Mouse (Mus musculus): ENCODE measurements around the gene Ube2u. TPM values are rescaled to one million over a fixed set of nuclear protein-coding genes. Genes with fewer than 3 reads are reported as not detected.
A peak's percentile ranks its signal among the peaks of the same experiment; 100 is the strongest.

Gene Ube2u
- polyA plus RNA-seq, 1 experiment from 2014 or later = 0.82 TPM

DNA sequence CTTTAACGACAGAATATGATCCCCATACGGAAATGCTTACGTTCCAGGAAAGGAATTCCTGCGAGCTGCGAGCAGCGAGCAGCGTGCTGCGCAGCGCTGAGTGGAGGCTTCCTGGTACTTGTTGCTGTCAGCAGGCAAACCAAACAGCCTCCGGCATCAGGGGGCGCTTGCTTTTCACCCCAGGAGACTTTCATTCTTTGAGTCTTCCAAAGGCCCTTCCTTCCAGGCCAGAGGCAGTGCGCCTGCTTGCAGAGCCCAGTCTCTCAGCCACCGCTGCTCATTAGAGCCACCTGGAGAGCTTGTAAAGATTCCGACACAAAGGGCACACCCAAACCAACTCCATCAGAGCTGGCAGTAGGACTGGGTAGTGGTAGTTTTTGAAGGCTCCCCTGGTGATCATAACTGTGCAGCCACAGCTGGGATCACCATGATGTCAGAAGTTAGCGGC, 48.9 kb downstream of the Ube2u start:
- 6% methylated on average over 15 of the region's 15 CpGs for WGBS
- no peak overlapping the region for H3K9ac ChIP-seq (ENCODE audit: low read depth, low read length)
- peak; percentile 62; the same call in 1 of the 2 replicates for ATAC-seq

DNA sequence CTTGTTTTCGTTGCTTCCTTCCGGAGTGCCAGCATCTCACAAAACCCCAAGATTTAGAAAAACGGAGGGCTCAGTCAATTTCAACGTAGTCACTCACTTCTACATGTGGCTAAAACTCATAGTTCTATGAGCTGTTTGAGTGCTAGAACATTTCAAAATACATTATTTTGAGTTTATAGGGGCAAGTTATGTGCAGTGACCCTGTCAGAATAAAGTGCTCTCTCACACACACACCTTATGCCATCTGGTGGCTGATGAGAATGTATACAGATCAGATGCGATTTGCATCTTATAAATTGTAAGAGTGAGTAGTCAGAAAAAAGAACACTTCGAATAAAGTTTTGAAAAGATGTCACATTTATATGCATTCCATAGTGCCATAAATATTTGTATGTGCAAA, 55.0 kb downstream of the Ube2u start:
- ATAC-seq = no peak
- no peak overlapping the region for H3K4me2 ChIP-seq (ENCODE audit: low read length)
- H3K4me3 ChIP-seq (ENCODE audit: low read depth, low read length) = no peak overlapping the region
- H3K9me3 ChIP-seq (replicated peaks; ENCODE audit: control insufficient read depth, low read length, poor library complexity, severe bottlenecking) = no peaks in the 10 kb centered on the region
- H3K27me3 ChIP-seq (ENCODE audit: control insufficient read depth, insufficient read depth, low read depth, low read length) = peaks cover under 1% of the 10 kb centered on the region
- H3K9ac ChIP-seq (ENCODE audit: low read depth, low read length) = no peak overlapping the region
- no peaks in the 10 kb centered on the region for H3K36me3 ChIP-seq (ENCODE audit: control insufficient read depth, insufficient read depth, low read length)
- no peaks in the 10 kb centered on the region for H3K4me1 ChIP-seq (ENCODE audit: control insufficient read depth, insufficient read depth, low read length)
- WGBS = 80% methylated on average over 6 of the region's 6 CpGs
- no peak overlapping the region for H3K27ac ChIP-seq (ENCODE audit: low read length)

More for the DNA sequence above, 48.9 kb downstream of the Ube2u start:
- Histone ChIP-seq H3K36me3 (ENCODE audit: control insufficient read depth, insufficient read depth, low read length) (no peaks in the 10 kb centered on the region), H3K27me3 (ENCODE audit: control insufficient read depth, insufficient read depth, low read depth, low read length) (peaks cover 19% of the 10 kb centered on the region), H3K4me3 (ENCODE audit: low read depth, low read length) (peak overlapping the region; percentile 28), H3K27ac (ENCODE audit: low read length) (no peak overlapping the region), H3K9me3 (replicated peaks; ENCODE audit: control insufficient read depth, low read length, poor library complexity, severe bottlenecking) (no peaks in the 10 kb centered on the region), H3K4me1 (ENCODE audit: control insufficient read depth, insufficient read depth, low read length) (peaks cover 7% of the 10 kb centered on the region; the same call in 1 of the 2 replicates), H3K4me2 (ENCODE audit: low read length) (peak overlapping the region; percentile 48)

DNA sequence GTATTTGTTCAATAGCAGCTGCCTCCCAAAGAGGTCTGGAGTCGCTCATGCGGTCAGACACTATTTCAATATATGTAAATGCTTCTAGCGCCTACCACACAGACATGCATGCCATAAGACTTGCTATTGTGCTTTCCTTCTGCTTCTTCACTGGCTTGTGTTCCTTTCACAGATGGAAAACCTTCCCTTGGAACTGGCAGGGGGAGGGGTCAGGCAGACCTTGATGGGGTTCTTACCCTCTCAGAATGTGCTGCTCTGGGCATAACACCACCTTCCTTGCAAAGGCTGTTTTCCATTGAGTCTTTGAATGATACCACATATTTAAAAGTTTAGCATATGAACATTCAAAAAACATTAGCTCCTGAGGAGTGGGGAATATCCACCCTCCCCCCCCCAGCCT, 56.3 kb downstream of the Ube2u start:
- Histone ChIP-seq H3K27me3 (ENCODE audit: control insufficient read depth, insufficient read depth, low read depth, low read length) (no peaks in the 10 kb centered on the region), H3K36me3 (ENCODE audit: control insufficient read depth, insufficient read depth, low read length) (no peaks in the 10 kb centered on the region), H3K4me1 (ENCODE audit: control insufficient read depth, insufficient read depth, low read length) (no peaks in the 10 kb centered on the region), H3K27ac (ENCODE audit: low read length) (no peak overlapping the region), H3K9me3 (replicated peaks; ENCODE audit: control insufficient read depth, low read length, poor library complexity, severe bottlenecking) (no peaks in the 10 kb centered on the region), H3K4me3 (ENCODE audit: low read depth, low read length) (no peak overlapping the region), H3K4me2 (ENCODE audit: low read length) (no peak overlapping the region), H3K9ac (ENCODE audit: low read depth, low read length) (no peak overlapping the region)
- ATAC-seq = no peak
- WGBS = 35% methylated on average over 3 of the region's 3 CpGs

DNA sequence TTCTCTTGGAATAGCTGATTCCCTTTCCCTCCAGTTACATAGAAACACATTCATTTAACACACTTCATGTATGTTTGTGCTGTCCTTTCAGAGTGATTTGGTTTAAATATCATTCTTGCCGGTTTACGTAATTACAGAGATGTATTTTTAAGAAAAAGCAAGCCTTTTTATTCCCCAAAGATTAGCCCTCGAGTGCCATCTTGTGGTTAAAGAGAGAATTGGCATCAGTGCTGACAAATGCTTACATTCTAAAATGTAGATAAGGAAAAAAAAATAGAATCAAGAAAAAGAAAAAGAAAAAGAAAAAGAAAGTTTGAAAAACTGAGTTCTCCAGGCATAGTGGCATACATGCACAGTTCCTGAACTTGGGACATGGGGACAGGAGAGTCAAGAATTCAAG, 59.2 kb downstream of the Ube2u start:
- Histone ChIP-seq H3K9ac (ENCODE audit: low read depth, low read length) (no peak overlapping the region), H3K4me2 (ENCODE audit: low read length) (no peak overlapping the region), H3K27me3 (ENCODE audit: control insufficient read depth, insufficient read depth, low read depth, low read length) (no peaks in the 10 kb centered on the region), H3K4me1 (ENCODE audit: control insufficient read depth, insufficient read depth, low read length) (no peaks in the 10 kb centered on the region), H3K27ac (ENCODE audit: low read length) (no peak overlapping the region), H3K4me3 (ENCODE audit: low read depth, low read length) (no peak overlapping the region), H3K9me3 (replicated peaks; ENCODE audit: control insufficient read depth, low read length, poor library complexity, severe bottlenecking) (no peaks in the 10 kb centered on the region), H3K36me3 (ENCODE audit: control insufficient read depth, insufficient read depth, low read length) (no peaks in the 10 kb centered on the region)
- no peak for ATAC-seq
- WGBS = 2% methylated on average over 3 of the region's 3 CpGs

DNA sequence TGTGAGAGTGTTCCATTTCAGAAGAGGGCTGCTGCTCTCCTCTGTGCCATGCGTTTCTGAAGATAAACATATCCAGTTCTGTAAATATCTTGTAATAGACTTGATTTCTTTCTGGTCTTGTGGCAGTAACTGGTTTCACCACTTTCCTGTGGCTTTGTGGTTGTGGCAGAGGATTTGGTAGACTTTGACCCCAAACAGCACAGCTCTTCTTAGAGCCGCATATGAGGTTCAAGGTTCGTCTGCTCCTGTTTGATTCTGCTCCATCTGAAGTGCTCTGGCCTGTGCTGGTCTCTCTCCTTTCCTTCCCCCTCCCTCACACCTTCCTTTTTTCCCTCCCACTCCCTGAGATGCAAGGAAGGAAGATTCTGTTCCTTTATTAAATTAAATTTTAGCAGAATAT, 60.8 kb downstream of the Ube2u start:
- Histone ChIP-seq H3K9me3 (replicated peaks; ENCODE audit: control insufficient read depth, low read length, poor library complexity, severe bottlenecking) (no peaks in the 10 kb centered on the region), H3K4me2 (ENCODE audit: low read length) (no peak overlapping the region), H3K9ac (ENCODE audit: low read depth, low read length) (no peak overlapping the region), H3K27me3 (ENCODE audit: control insufficient read depth, insufficient read depth, low read depth, low read length) (no peaks in the 10 kb centered on the region), H3K36me3 (ENCODE audit: control insufficient read depth, insufficient read depth, low read length) (no peaks in the 10 kb centered on the region), H3K4me3 (ENCODE audit: low read depth, low read length) (no peak overlapping the region), H3K27ac (ENCODE audit: low read length) (no peak overlapping the region), H3K4me1 (ENCODE audit: control insufficient read depth, insufficient read depth, low read length) (no peaks in the 10 kb centered on the region)
- no peak for ATAC-seq
- 84% methylated on average over 3 of the region's 3 CpGs for WGBS

DNA sequence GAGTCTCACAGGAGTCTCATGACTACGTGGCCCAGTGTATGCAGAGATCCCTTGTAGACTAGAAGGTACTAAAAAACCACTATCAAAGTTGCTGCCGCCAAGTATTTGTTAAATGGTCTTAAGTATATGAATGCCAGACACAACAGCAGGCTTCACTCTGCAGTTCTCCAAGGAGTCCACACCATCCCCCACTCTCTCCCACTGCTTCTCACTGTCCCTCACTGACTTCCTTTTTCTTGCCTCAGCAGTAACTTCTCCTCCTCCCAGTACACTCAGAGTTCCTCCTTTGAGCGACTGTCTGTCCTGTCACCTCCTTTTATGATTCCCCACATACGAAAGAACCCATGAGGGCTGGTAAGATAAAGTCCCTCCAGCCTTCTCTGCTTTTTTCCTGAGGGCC, 69.3 kb downstream of the Ube2u start:
- H3K4me2 ChIP-seq (ENCODE audit: low read length) = no peak overlapping the region
- no peak overlapping the region for H3K4me3 ChIP-seq (ENCODE audit: low read depth, low read length)
- H3K9ac ChIP-seq (ENCODE audit: low read depth, low read length) = no peak overlapping the region
- no peaks in the 10 kb centered on the region for H3K9me3 ChIP-seq (replicated peaks; ENCODE audit: control insufficient read depth, low read length, poor library complexity, severe bottlenecking)
- H3K36me3 ChIP-seq (ENCODE audit: control insufficient read depth, insufficient read depth, low read length) = no peaks in the 10 kb centered on the region
- H3K4me1 ChIP-seq (ENCODE audit: control insufficient read depth, insufficient read depth, low read length) = no peaks in the 10 kb centered on the region
- ATAC-seq = no peak
- H3K27me3 ChIP-seq (ENCODE audit: control insufficient read depth, insufficient read depth, low read depth, low read length) = no peaks in the 10 kb centered on the region
- H3K27ac ChIP-seq (ENCODE audit: low read length) = no peak overlapping the region
- 77% methylated on average over 4 of the region's 4 CpGs for WGBS

DNA sequence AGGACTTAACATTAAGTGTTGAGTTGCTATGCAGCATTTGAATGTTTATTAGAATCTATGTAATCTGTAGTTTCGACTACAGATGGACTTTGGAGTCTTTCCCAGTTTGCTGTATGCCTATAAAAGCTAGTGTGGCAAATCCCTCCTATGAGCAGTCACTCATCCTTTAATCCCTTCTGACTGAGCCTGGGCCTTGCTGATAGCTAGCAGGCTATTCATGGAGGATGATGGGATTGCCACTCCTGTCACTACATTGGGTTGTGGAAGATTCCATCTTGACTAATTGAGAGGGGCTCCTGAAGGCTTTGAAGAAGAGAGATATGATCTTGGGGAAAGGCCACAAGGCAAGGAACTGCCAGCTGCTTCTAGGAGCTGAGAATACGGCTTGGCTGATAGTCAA, 74.6 kb downstream of the Ube2u start:
- Histone ChIP-seq H3K9ac (ENCODE audit: low read depth, low read length) (no peak overlapping the region), H3K27me3 (ENCODE audit: control insufficient read depth, insufficient read depth, low read depth, low read length) (no peaks in the 10 kb centered on the region), H3K4me1 (ENCODE audit: control insufficient read depth, insufficient read depth, low read length) (no peaks in the 10 kb centered on the region), H3K9me3 (replicated peaks; ENCODE audit: control insufficient read depth, low read length, poor library complexity, severe bottlenecking) (no peaks in the 10 kb centered on the region), H3K27ac (ENCODE audit: low read length) (no peak overlapping the region), H3K4me3 (ENCODE audit: low read depth, low read length) (no peak overlapping the region), H3K36me3 (ENCODE audit: control insufficient read depth, insufficient read depth, low read length) (no peaks in the 10 kb centered on the region), H3K4me2 (ENCODE audit: low read length) (no peak overlapping the region)
- WGBS = 68% methylated on average over 2 of the region's 2 CpGs
- ATAC-seq = no peak

DNA sequence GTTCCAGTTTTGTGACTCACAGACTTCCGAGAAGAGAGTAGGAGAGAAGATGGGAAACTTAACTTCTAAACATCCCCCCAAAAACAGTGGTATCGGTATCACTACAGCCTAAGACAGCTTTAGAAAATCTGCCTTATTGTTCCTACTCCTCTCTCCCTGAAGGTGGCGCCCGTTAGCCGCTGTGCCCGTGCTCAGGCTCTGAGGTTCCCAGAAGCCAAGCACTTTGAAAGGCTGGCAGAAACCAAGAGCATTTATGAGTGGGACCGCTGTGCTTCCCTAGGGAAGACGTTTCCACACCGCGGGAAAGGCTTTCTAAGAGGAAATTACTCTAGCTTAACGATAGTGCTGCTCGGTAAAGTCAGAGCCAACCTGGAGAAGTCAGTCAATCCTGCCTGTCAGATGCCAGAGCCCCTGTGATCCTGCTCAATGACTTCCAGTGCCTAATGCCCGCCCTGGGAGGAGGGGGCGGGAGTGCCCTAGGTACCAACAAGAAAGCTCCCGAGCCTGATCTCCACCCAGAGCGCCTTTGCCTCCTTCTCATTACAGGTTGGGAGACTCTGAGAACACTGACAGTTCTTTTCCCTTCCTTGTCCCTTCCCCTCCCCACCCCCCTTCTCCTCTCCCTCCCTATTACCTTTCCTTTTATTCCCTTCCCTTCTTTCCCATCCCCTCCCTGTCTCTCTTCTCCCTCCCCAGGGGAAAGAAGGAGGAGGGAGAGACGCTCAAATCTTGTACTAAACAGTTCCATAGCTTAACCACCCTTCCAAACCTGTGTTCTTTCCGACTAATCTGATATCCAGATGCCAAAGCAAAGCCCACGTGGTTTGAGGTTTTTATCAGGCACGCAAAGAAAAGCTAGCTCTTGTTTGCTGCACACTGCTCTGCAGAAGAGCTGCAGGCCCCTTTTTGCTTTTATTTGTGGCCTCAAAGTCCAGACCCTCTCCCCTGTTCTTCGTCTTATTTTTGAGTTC, 109.9 kb downstream of the Ube2u start:
- WGBS = 2% methylated on average over 21 of the region's 21 CpGs
- Histone ChIP-seq H3K9me3 (replicated peaks; ENCODE audit: control insufficient read depth, low read length, poor library complexity, severe bottlenecking) (no peaks in the 10 kb centered on the region), H3K36me3 (ENCODE audit: control insufficient read depth, insufficient read depth, low read length) (no peaks in the 10 kb centered on the region), H3K4me3 (ENCODE audit: low read depth, low read length) (peak overlapping the region; percentile 37), H3K9ac (ENCODE audit: low read depth, low read length) (peak overlapping the region; percentile 54), H3K27ac (ENCODE audit: low read length) (peak overlapping the region; percentile 69), H3K4me2 (ENCODE audit: low read length) (peak overlapping the region; percentile 81), H3K27me3 (ENCODE audit: control insufficient read depth, insufficient read depth, low read depth, low read length) (no peaks in the 10 kb centered on the region; the same call in 1 of the 2 replicates), H3K4me1 (ENCODE audit: control insufficient read depth, insufficient read depth, low read length) (peaks cover 13% of the 10 kb centered on the region)
- peak; percentile 96 for ATAC-seq

DNA sequence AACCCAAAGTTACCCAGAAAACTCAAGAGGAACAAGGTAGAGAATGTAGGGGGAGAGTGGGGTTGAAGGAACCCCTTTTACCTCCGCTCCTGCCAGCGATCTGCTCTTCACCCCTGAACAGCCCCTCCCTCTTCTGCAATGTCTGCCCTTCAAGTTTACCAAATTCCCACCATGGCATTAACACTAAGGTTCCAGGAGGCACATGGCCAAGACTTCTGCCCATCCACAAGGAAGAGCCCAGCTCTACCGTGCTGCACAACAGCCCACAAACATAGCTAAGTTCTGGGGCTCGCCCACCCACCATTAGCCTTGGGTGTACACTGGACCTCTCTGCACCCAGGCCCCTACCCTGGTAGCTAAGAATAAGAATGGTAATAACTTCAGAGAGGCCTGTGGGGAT, 117.1 kb downstream of the Ube2u start:
- Histone ChIP-seq H3K4me1 (ENCODE audit: control insufficient read depth, insufficient read depth, low read length) (0 out of 2 replicates have a peak, but pooled peaks cover 6% of the 10 kb centered on the region), H3K4me2 (ENCODE audit: low read length) (no peak overlapping the region), H3K9me3 (replicated peaks; ENCODE audit: control insufficient read depth, low read length, poor library complexity, severe bottlenecking) (no peaks in the 10 kb centered on the region), H3K36me3 (ENCODE audit: control insufficient read depth, insufficient read depth, low read length) (no peaks in the 10 kb centered on the region), H3K27ac (ENCODE audit: low read length) (no peak overlapping the region), H3K9ac (ENCODE audit: low read depth, low read length) (no peak overlapping the region), H3K27me3 (ENCODE audit: control insufficient read depth, insufficient read depth, low read depth, low read length) (no peaks in the 10 kb centered on the region), H3K4me3 (ENCODE audit: low read depth, low read length) (no peak overlapping the region)
- WGBS = 93% methylated on average over 4 of the region's 4 CpGs
- ATAC-seq = no peak

Measured in midbrain, embryonic 16.5 days (tissue).